29 mouse cellular contexts compared by ENCODE assay signal in genomic region chr13:40946513-40946912, GRCm38 (mm10). TPM values are rescaled to one million over a fixed set of nuclear protein-coding genes. Genes with fewer than 3 reads are reported as not detected.
DNase-seq lines count a peak whose midpoint lies in the region; ATAC-seq lines count a peak whose summit lies in the region.
"Had no signal": no experiment of that assay in that cellular context is flagged by ENCODE, and none has a peak within 500 bp of the region (broad histone marks: within the 10 kb centered on the region; RNA-seq: fewer than 3 reads in every experiment).

No protein-coding gene starts in this region.

- no peaks in the 10 kb centered on the region for H3K4me1 ChIP-seq in forebrain, embryonic 11.5 days (replicated peaks; ENCODE audit: control insufficient read depth, insufficient read depth, low read length)
- peaks cover 4% of the 10 kb centered on the region; the same call in 1 of the 2 replicates for H3K4me1 ChIP-seq in forebrain, embryonic 14.5 days (ENCODE audit: control insufficient read depth, insufficient read depth, low read length)

- WGBS in forebrain, embryonic 11.5 days: 78% methylated on average over 3 of the region's 3 CpGs
- WGBS in forebrain, embryonic 14.5 days: 87% methylated on average over 3 of the region's 3 CpGs

- H3K36me3 ChIP-seq in forebrain, embryonic 11.5 days (ENCODE audit: control insufficient read depth, insufficient read depth, low read length): no peaks in the 10 kb centered on the region
- H3K36me3 ChIP-seq in forebrain, embryonic 14.5 days (ENCODE audit: control insufficient read depth, insufficient read depth, low read length): no peaks in the 10 kb centered on the region
- H3K36me3 ChIP-seq: embryonic facial prominence, embryonic 13.5 days; forebrain, embryonic 15.5 days; hindbrain, embryonic 13.5 days; neural tube, embryonic 13.5 days; stomach, embryonic 15.5 days had no signal

- ATAC-seq in forebrain, embryonic 11.5 days (replicated peaks; ENCODE audit: low FRiP score): no peak
- ATAC-seq in forebrain, embryonic 14.5 days: no peak
- ATAC-seq in granulocyte monocyte progenitor cell, adult 5-6 weeks (replicated peaks; ENCODE audit: poor library complexity, severe bottlenecking): peak; percentile 89
- ATAC-seq: CD4-positive, CD25-positive, alpha-beta regulatory T cell, adult 4 months; forebrain, embryonic 15.5 days; intestine, embryonic 16.5 days; lung, postnatal 0 days had no signal

- no peaks in the 10 kb centered on the region for H3K9me3 ChIP-seq in forebrain, embryonic 11.5 days (ENCODE audit: control insufficient read depth, low read length)
- no peaks in the 10 kb centered on the region for H3K9me3 ChIP-seq in forebrain, embryonic 14.5 days (replicated peaks; ENCODE audit: control insufficient read depth, low read length)
- H3K9me3 ChIP-seq: embryonic facial prominence, embryonic 13.5 days; forebrain, embryonic 15.5 days; hindbrain, embryonic 13.5 days; neural tube, embryonic 13.5 days; stomach, embryonic 15.5 days had no signal

- no peaks in the 10 kb centered on the region for H3K27me3 ChIP-seq in forebrain, embryonic 11.5 days (ENCODE audit: control insufficient read depth, insufficient read depth, low read length)
- H3K27me3 ChIP-seq in forebrain, embryonic 14.5 days (replicated peaks; ENCODE audit: control insufficient read depth, insufficient read depth, low read length): no peaks in the 10 kb centered on the region
- H3K27me3 ChIP-seq: embryonic facial prominence, embryonic 13.5 days; forebrain, embryonic 15.5 days; hindbrain, embryonic 13.5 days; neural tube, embryonic 13.5 days; stomach, embryonic 15.5 days had no signal

- no peak overlapping the region for H3K4me3 ChIP-seq in forebrain, embryonic 11.5 days (ENCODE audit: low read depth, low read length)
- H3K4me3 ChIP-seq in forebrain, embryonic 14.5 days (ENCODE audit: low read depth, low read length): no peak overlapping the region
- H3K4me3 ChIP-seq: embryonic facial prominence, embryonic 13.5 days; forebrain, embryonic 15.5 days; hindbrain, embryonic 13.5 days; neural tube, embryonic 13.5 days; stomach, embryonic 15.5 days had no signal

- no peak overlapping the region for H3K27ac ChIP-seq in forebrain, embryonic 11.5 days (ENCODE audit: low read depth, low read length)
- no peak overlapping the region for H3K27ac ChIP-seq in forebrain, embryonic 14.5 days (ENCODE audit: low read depth, low read length)
- H3K27ac ChIP-seq: embryonic facial prominence, embryonic 13.5 days; forebrain, embryonic 15.5 days; hindbrain, embryonic 13.5 days; kidney, postnatal 0 days; neural tube, embryonic 13.5 days; stomach, embryonic 15.5 days had no signal

- no peak overlapping the region for H3K4me2 ChIP-seq in forebrain, embryonic 11.5 days (ENCODE audit: low read depth, low read length, severe bottlenecking)
- H3K4me2 ChIP-seq in forebrain, embryonic 14.5 days (ENCODE audit: low read length): no peak overlapping the region
- H3K4me2 ChIP-seq: embryonic facial prominence, embryonic 13.5 days; forebrain, embryonic 15.5 days; hindbrain, embryonic 13.5 days; midbrain, embryonic 11.5 days; neural tube, embryonic 13.5 days; stomach, embryonic 15.5 days had no signal

- no peak overlapping the region for H3K9ac ChIP-seq in forebrain, embryonic 11.5 days (ENCODE audit: low read length)
- no peak overlapping the region for H3K9ac ChIP-seq in forebrain, embryonic 14.5 days (ENCODE audit: low read length)
- H3K9ac ChIP-seq: embryonic facial prominence, embryonic 13.5 days; forebrain, embryonic 15.5 days; hindbrain, embryonic 13.5 days; neural tube, embryonic 13.5 days; stomach, embryonic 15.5 days had no signal

- peak; percentile 11 for DNase-seq in forebrain, embryonic 11.5 days (ENCODE audit: low spot score)
- DNase-seq in forebrain, embryonic 14.5 days (ENCODE audit: low spot score): no peak
- peak; percentile 44 for DNase-seq in lung, postnatal 36 days
- no peak for DNase-seq in lung, postnatal 10 days
- no peak for DNase-seq in layer of hippocampus, adult 9-11 months
- no peak for DNase-seq in right cerebral cortex, postnatal 14 days
- no peak for DNase-seq in thymus, postnatal 0 days (ENCODE audit: low spot score)
- DNase-seq: adrenal gland, adult 8-10 months; cerebellum, adult 8-10 months; cerebellum, postnatal 36 days; embryo, embryonic 11 days; gastrocnemius, postnatal 25 days; kidney, adult 8-10 months; kidney, postnatal 4 days; layer of hippocampus, postnatal 36 days; left cerebral cortex, postnatal 4 days; lung, adult 18-20 months; thymus, postnatal 14 days had no signal

RNA-seq across cellular contexts. Expression of gene Pak1ip1, which starts 54.3 kb away (rescaled TPM):
- polyA plus RNA-seq in forebrain, embryonic 11.5 days (2014; fragmentation: Nextera tagmentation; extraction: Ambion mirVana): 88.4 and 92.0 TPM in 2 replicates
- polyA plus RNA-seq in forebrain, embryonic 14.5 days (2014; fragmentation: Nextera tagmentation; extraction: Ambion mirVana): 84.8 and 86.7 TPM in 2 replicates
- 48.6 and 63.5 TPM in 2 replicates for total RNA-seq in granulocyte monocyte progenitor cell, adult 5-6 weeks (2014; fragmentation: Nextera tagmentation)
- 102 and 104 TPM in 2 replicates for total RNA-seq in granulocyte monocyte progenitor cell, adult 5-6 weeks (2017)
- polyA plus RNA-seq in thymus, postnatal 0 days (2015; fragmentation: Nextera tagmentation; extraction: Ambion mirVana): 85.4 and 90.9 TPM in 2 replicates

Comparison
In these comparisons a context has a peak if more than half of its experiments do, and no peak if none do; other contexts are left out.
1. DNase-seq: peak in forebrain, embryonic 11.5 days (single experiment) and lung, postnatal 36 days (single experiment); none in forebrain, embryonic 14.5 days (single experiment), lung, postnatal 10 days (single experiment), layer of hippocampus, adult 9-11 months (single experiment), right cerebral cortex, postnatal 14 days (single experiment) and thymus, postnatal 0 days (single experiment).